Mouse (Mus musculus): Measurements from ENCODE around the gene Rcor1.

DNA sequence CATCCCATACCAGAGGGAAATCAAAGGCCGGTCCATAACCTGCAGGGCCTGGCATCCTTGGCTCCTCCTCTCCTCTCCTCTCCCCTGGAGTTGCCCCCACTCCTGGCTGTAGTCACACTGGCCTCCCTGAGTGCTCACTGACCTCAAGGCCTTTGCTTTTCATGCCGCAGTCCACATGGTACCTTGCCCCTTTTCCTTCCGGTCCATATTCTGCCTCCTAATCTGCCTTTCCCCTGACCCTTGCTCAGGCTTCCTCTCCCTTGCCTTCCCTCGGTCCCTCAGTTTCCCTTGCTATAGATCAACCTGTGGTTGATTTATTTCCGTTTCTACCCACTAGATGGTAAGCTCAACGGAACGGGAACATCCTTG is 122.8 kb downstream of the Rcor1 start:
- no peak for TF ChIP-seq POLR2A (IDR thresholded peaks at IDR 0.05; ENCODE audit: control insufficient read depth, low read depth, low read length)
- TF ChIP-seq CTCF (IDR thresholded peaks at IDR 0.05; ENCODE audit: control insufficient read depth, insufficient read depth, insufficient replicate concordance, low read depth, low read length) = no peak

All from testis, adult 2 months (tissue).